Mouse (Mus musculus) brown adipose tissue, adult 24 weeks (tissue): ENCODE measurements around the gene Fkbp2. TPM values are rescaled to one million over a fixed set of nuclear protein-coding genes. Genes with fewer than 3 reads are reported as not detected.

Source experiments
- H3K27ac ChIP-seq: fragments of 200-500 bp; replicated peaks from 2 replicates; pipeline ENCODE4 v1.5.1; 2012; ENCODE audit warnings: low read depth, mild to moderate bottlenecking, low read length
- H3K4me1 ChIP-seq: fragments of 200-500 bp; 2 replicates; pipeline ENCODE4 v1.6.1; 2012; ENCODE audit warnings: low read length, mixed read lengths; ENCODE audit not compliant: control insufficient read depth, insufficient read depth, insufficient read length
- H3K4me3 ChIP-seq: fragments of 200-500 bp; 2 replicates; pipeline ENCODE4 v1.5.1; 2012; ENCODE audit warnings: low read depth, mild to moderate bottlenecking, low read length, moderate library complexity; ENCODE audit not compliant: insufficient read depth
- polyA plus RNA-seq: library from polyadenylated mRNA; stranded (reverse); fragments of >200 nt; gene quantifications from 2 replicates; pipeline ENCODE4 v1.2.4, GENCODE M21; 2012; ENCODE audit not compliant: missing spikeins, insufficient read depth, insufficient read length

Fkbp2 gene
- polyA plus RNA-seq, 1 experiment: 126 TPM

GRCm38 (mm10) chr19:6981465-6981864 lies 1.2 kb upstream of the Fkbp2 start:
- H3K4me3 ChIP-seq: peak overlapping the region; percentile 4; the same call in 1 of the 2 replicates
- peak overlapping the region; percentile 99 for H3K27ac ChIP-seq
- H3K4me1 ChIP-seq: peaks cover 6% of the 10 kb centered on the region; the same call in 1 of the 2 replicates

- H3K4me1 ChIP-seq: no peaks in the 10 kb centered on the region
- peak overlapping the region; percentile 69 for H3K27ac ChIP-seq
- peak overlapping the region; percentile 68 for H3K4me3 ChIP-seq
Measured at GRCm38 (mm10) chr19:6979486-6980380, 568 bp downstream of the Fkbp2 start.

GRCm38 (mm10) chr19:6979001-6979479 lies 1.3 kb downstream of the Fkbp2 start:
- H3K4me3 ChIP-seq: peak overlapping the region; percentile 63
- 0 out of 2 replicates have a peak overlapping the region, but pooled peaks have one; percentile 1 for H3K27ac ChIP-seq
- no peaks in the 10 kb centered on the region for H3K4me1 ChIP-seq

- Histone ChIP-seq H3K4me1 (no peaks in the 10 kb centered on the region), H3K27ac (no peak overlapping the region), H3K4me3 (peak overlapping the region; percentile 63; the same call in 1 of the 2 replicates)
Measured at GRCm38 (mm10) chr19:6978639-6978974, 1.7 kb downstream of the Fkbp2 start.

- no peaks in the 10 kb centered on the region for H3K4me1 ChIP-seq
- 0 out of 2 replicates have a peak overlapping the region, but pooled peaks have one; percentile 63 for H3K4me3 ChIP-seq
- no peak overlapping the region for H3K27ac ChIP-seq
Measured at GRCm38 (mm10) chr19:6977759-6978638, 2.3 kb downstream of the Fkbp2 start.

- peak within 1 kb of the TSS; percentile 80 for H3K4me3 ChIP-seq
- no peaks in the 10 kb centered on the region for H3K4me1 ChIP-seq
- H3K27ac ChIP-seq: peak within 1 kb of the TSS; percentile 92
Measured at GRCm38 (mm10) chr19:6975537-6976521, 4.5 kb downstream of the Fkbp2 start, which contains the start of gene Plcb3. Gene Plcb3 (minus strand): TSS chr19:6976470.

GRCm38 (mm10) chr19:6974211-6975205 lies 5.8 kb downstream of the Fkbp2 start, which contains the start of gene Ppp1r14b:
Gene Ppp1r14b (plus strand): TSS chr19:6974968.
- Histone ChIP-seq H3K27ac (peak within 1 kb of the TSS; percentile 92), H3K4me1 (no peaks in the 10 kb centered on the region; the same call in 1 of the 2 replicates), H3K4me3 (peak within 1 kb of the TSS; percentile 80)

- Histone ChIP-seq H3K27ac (no peak overlapping the region), H3K4me3 (peak overlapping the region; percentile 70), H3K4me1 (no peaks in the 10 kb centered on the region; the same call in 1 of the 2 replicates)
Measured at GRCm38 (mm10) chr19:6973581-6974190, 6.6 kb downstream of the Fkbp2 start.

- H3K4me1 ChIP-seq: peaks cover 3% of the 10 kb centered on the region
- no peak overlapping the region for H3K4me3 ChIP-seq
- H3K27ac ChIP-seq: no peak overlapping the region
Measured at GRCm38 (mm10) chr19:6972247-6972917, 7.9 kb downstream of the Fkbp2 start.

- no peak overlapping the region for H3K4me3 ChIP-seq
- H3K27ac ChIP-seq: no peak overlapping the region
- peaks cover 3% of the 10 kb centered on the region for H3K4me1 ChIP-seq
Measured at GRCm38 (mm10) chr19:6971644-6972043, 8.7 kb downstream of the Fkbp2 start.

- Histone ChIP-seq H3K4me3 (no peak overlapping the region), H3K27ac (no peak overlapping the region), H3K4me1 (peaks cover 3% of the 10 kb centered on the region)
Measured at GRCm38 (mm10) chr19:6970460-6971085, 9.7 kb downstream of the Fkbp2 start.
